Comparison of ENCODE assay signal across 8 mouse cellular contexts in the genomic region with DNA sequence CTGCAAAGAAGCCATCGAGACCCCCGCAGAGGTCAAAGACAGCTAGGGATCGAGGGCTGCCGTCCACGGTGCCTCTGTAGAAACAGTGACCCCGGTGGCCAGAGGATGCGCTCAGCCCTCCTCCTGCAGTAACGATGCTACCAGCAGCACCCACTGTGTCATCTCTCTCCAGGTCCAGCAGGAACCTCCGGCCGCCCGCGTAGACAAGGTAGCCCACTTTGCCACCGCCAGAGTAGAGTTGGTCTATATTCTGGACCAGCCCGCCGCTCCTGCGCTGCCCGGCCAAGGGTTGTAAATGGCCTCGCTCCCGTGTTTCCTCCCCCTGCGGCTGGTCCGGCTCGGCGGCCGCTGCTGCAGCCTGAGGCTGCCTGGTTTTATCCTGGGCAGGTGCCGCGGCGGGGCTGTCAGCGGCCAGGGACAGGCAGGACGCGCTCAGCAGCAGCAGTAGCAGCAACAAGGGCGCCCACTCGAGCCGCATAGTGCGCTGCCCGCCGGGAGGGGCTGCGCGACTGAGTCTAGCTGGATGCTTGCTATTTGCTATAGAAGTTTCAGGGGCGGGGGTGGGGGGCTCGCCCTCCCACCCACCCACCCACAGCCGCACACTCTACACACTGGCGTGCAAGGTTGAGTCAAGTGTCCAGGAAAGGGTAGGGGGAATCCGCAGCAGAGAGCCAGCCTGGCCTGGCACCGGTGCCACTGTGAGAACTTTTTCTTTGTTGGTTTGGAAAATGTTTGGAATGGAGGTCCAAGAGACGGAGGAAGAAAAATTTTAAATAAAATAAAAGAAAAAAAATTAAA. TPM values are rescaled to one million over a fixed set of nuclear protein-coding genes. Genes with fewer than 3 reads are reported as not detected.
DNase-seq lines count a peak whose midpoint lies in the region; ATAC-seq and TF ChIP-seq lines count a peak whose summit lies in the region.

No protein-coding gene starts in this region.

- DNase-seq in embryo, embryonic 10 days (ENCODE audit: low spot score), result peak; percentile 63
- DNase-seq in heart, embryonic 10.5 days (ENCODE audit: low spot score), result peak; percentile 79
- DNase-seq in kidney, postnatal 0 days (ENCODE audit: low spot score), result peak; percentile 42
- DNase-seq in midbrain, embryonic 11.5 days (ENCODE audit: low spot score, missing footprints), result no peak
- DNase-seq in thymus, postnatal 36 days, result no peak

- H3K9ac ChIP-seq in kidney, postnatal 0 days (ENCODE audit: low read depth, low read length), result peak overlapping the region; percentile 65
- H3K9ac ChIP-seq in midbrain, embryonic 11.5 days (ENCODE audit: low read length), result peak overlapping the region; percentile 63
- H3K9ac ChIP-seq in stomach, embryonic 15.5 days, result 0 out of 2 replicates have a peak overlapping the region, but pooled peaks have one; percentile 25

- H3K4me2 ChIP-seq in kidney, postnatal 0 days (ENCODE audit: low read length), result peak overlapping the region; percentile 97
- peak overlapping the region; percentile 70 for H3K4me2 ChIP-seq in midbrain, embryonic 11.5 days
- peak overlapping the region; percentile 88 for H3K4me2 ChIP-seq in stomach, embryonic 15.5 days

- H3K27ac ChIP-seq in heart, embryonic 10.5 days, result peak overlapping the region; percentile 80
- H3K27ac ChIP-seq in kidney, postnatal 0 days, result peak overlapping the region; percentile 86; the same call in 1 of the 2 replicates
- no peak overlapping the region for H3K27ac ChIP-seq in midbrain, embryonic 11.5 days (ENCODE audit: low read depth, low read length)
- no peak overlapping the region for H3K27ac ChIP-seq in stomach, embryonic 15.5 days

- peak overlapping the region; percentile 82 for H3K4me3 ChIP-seq in megakaryocyte, embryonic 14.5 days (replicated peaks)
- peak overlapping the region; percentile 71 for H3K4me3 ChIP-seq in heart, embryonic 10.5 days
- H3K4me3 ChIP-seq in kidney, postnatal 0 days (replicated peaks; ENCODE audit: low read depth, low read length), result peak overlapping the region; percentile 75
- peak overlapping the region; percentile 50 for H3K4me3 ChIP-seq in midbrain, embryonic 11.5 days (ENCODE audit: low read depth, low read length)
- H3K4me3 ChIP-seq in stomach, embryonic 15.5 days (replicated peaks), result peak overlapping the region; percentile 55

- H3K27me3 ChIP-seq in megakaryocyte, embryonic 14.5 days (replicated peaks), result peaks cover 45% of the 10 kb centered on the region
- peaks cover 23% of the 10 kb centered on the region for H3K27me3 ChIP-seq in heart, embryonic 10.5 days (ENCODE audit: insufficient read depth, poor library complexity, severe bottlenecking)
- peaks cover 4% of the 10 kb centered on the region; the same call in 1 of the 2 replicates for H3K27me3 ChIP-seq in kidney, postnatal 0 days (ENCODE audit: insufficient read depth, low read length)
- peaks cover 16% of the 10 kb centered on the region for H3K27me3 ChIP-seq in midbrain, embryonic 11.5 days (ENCODE audit: control insufficient read depth, insufficient read depth, low read length)
- H3K27me3 ChIP-seq in stomach, embryonic 15.5 days (replicated peaks), result peaks cover 4% of the 10 kb centered on the region; the same call in 1 of the 2 replicates

- peaks cover 18% of the 10 kb centered on the region for H3K4me1 ChIP-seq in megakaryocyte, embryonic 14.5 days
- peaks cover 15% of the 10 kb centered on the region for H3K4me1 ChIP-seq in heart, embryonic 10.5 days
- 0 out of 2 replicates have a peak, but pooled peaks cover 12% of the 10 kb centered on the region for H3K4me1 ChIP-seq in kidney, postnatal 0 days (replicated peaks; ENCODE audit: insufficient read depth, low read length)
- H3K4me1 ChIP-seq in midbrain, embryonic 11.5 days (ENCODE audit: control insufficient read depth, insufficient read depth, low read length), result peaks cover 6% of the 10 kb centered on the region; the same call in 1 of the 2 replicates
- peaks cover 14% of the 10 kb centered on the region; the same call in 1 of the 2 replicates for H3K4me1 ChIP-seq in stomach, embryonic 15.5 days

- ATAC-seq in megakaryocyte, adult 5-6 weeks (ENCODE audit: poor library complexity, severe bottlenecking), result no peak
- ATAC-seq in kidney, postnatal 0 days (replicated peaks; ENCODE audit: low FRiP score, low read depth), result peak; percentile 50
- ATAC-seq in midbrain, embryonic 11.5 days (ENCODE audit: low FRiP score), result peak; percentile 75
- ATAC-seq in stomach, embryonic 15.5 days (ENCODE audit: insufficient read depth, low FRiP score, low read depth), result no peak

- peaks cover 34% of the 10 kb centered on the region for H3K9me3 ChIP-seq in megakaryocyte, embryonic 14.5 days
- H3K9me3 ChIP-seq in heart, embryonic 10.5 days, result no peaks in the 10 kb centered on the region
- no peaks in the 10 kb centered on the region for H3K9me3 ChIP-seq in kidney, postnatal 0 days (replicated peaks; ENCODE audit: low read length)
- H3K9me3 ChIP-seq in midbrain, embryonic 11.5 days (ENCODE audit: control insufficient read depth, low read length), result no peaks in the 10 kb centered on the region
- no peaks in the 10 kb centered on the region for H3K9me3 ChIP-seq in stomach, embryonic 15.5 days

- no peaks in the 10 kb centered on the region for H3K36me3 ChIP-seq in megakaryocyte, embryonic 14.5 days (replicated peaks; ENCODE audit: low read length)
- no peaks in the 10 kb centered on the region for H3K36me3 ChIP-seq in heart, embryonic 10.5 days
- no peaks in the 10 kb centered on the region for H3K36me3 ChIP-seq in kidney, postnatal 0 days (ENCODE audit: insufficient read depth, low read length)
- H3K36me3 ChIP-seq in midbrain, embryonic 11.5 days (ENCODE audit: control insufficient read depth, insufficient read depth, low read length), result no peaks in the 10 kb centered on the region
- H3K36me3 ChIP-seq in stomach, embryonic 15.5 days, result no peaks in the 10 kb centered on the region

- 1% methylated on average over 45 of the region's 45 CpGs for WGBS in heart, embryonic 10.5 days
- under 1% methylated on average over 45 of the region's 45 CpGs for WGBS in kidney, postnatal 0 days
- under 1% methylated on average over 45 of the region's 45 CpGs for WGBS in midbrain, embryonic 11.5 days
- 3% methylated on average over 44 of the region's 45 CpGs for WGBS in stomach, embryonic 15.5 days

- TF ChIP-seq CTCF in kidney, postnatal 0 days (IDR thresholded peaks at IDR 0.05; ENCODE audit: low read depth), result no peak

RNA-seq across cellular contexts. Expression of a gene that starts 1.6 kb away (rescaled TPM):
- polyA plus RNA-seq in megakaryocyte, embryonic 14.5 days (2012; ENCODE audit: insufficient read depth, low replicate concordance), result not detected in 2 replicates
- 0.02 and 0.14 TPM in 2 replicates for total RNA-seq in megakaryocyte, adult 5-6 weeks (2015)
- 0.04 and 0.12 TPM in 2 replicates for total RNA-seq in megakaryocyte, adult 5-6 weeks (2017)
- polyA plus RNA-seq in heart, embryonic 10.5 days (2016; fragmentation: Nextera tagmentation; extraction: Ambion mirVana), result 1.1 and 1.7 TPM in 2 replicates
- polyA plus RNA-seq in kidney, postnatal 0 days (2015; fragmentation: Nextera tagmentation; extraction: Ambion mirVana), result 5.9 and 6.4 TPM in 2 replicates
- 1.1 and 1.2 TPM in 2 replicates for polyA plus RNA-seq in midbrain, embryonic 11.5 days (2014; fragmentation: Nextera tagmentation; extraction: Ambion mirVana)
- 3.9 and 4.0 TPM in 2 replicates for polyA plus RNA-seq in stomach, embryonic 15.5 days (2015; fragmentation: Nextera tagmentation; extraction: Ambion mirVana)

Comparison
In these comparisons a context has a peak if more than half of its experiments do, and no peak if none do; other contexts are left out.
1. ATAC-seq: peak in kidney, postnatal 0 days (single experiment) and midbrain, embryonic 11.5 days (single experiment); none in megakaryocyte, adult 5-6 weeks (single experiment) and stomach, embryonic 15.5 days (single experiment).
2. DNase-seq: peak in embryo, embryonic 10 days (single experiment), heart, embryonic 10.5 days (single experiment) and kidney, postnatal 0 days (single experiment); none in midbrain, embryonic 11.5 days (single experiment) and thymus, postnatal 36 days (0 of 2).
3. H3K27ac ChIP-seq: peak in heart, embryonic 10.5 days (single experiment) and kidney, postnatal 0 days (single experiment); none in midbrain, embryonic 11.5 days (single experiment) and stomach, embryonic 15.5 days (single experiment).
4. Peak in every context shown above with its lines, with median percentiles within 50 percentile points of each other: H3K4me3 ChIP-seq, H3K4me2 ChIP-seq and H3K9ac ChIP-seq.